In genomic region chr8:57486491-57487440, GRCm38 (mm10) we compare ENCODE assay signal across 8 mouse cellular contexts. TPM values are rescaled to one million over a fixed set of nuclear protein-coding genes. Genes with fewer than 3 reads are reported as not detected.
DNase-seq lines count a peak whose midpoint lies in the region; ATAC-seq lines count a peak whose summit lies in the region.

No protein-coding gene starts in this region.

- no peaks in the 10 kb centered on the region for H3K27me3 ChIP-seq in hindbrain, embryonic 15.5 days
- H3K27me3 ChIP-seq in megakaryocyte, embryonic 14.5 days (replicated peaks): no peaks in the 10 kb centered on the region

- H3K27ac ChIP-seq in hindbrain, embryonic 15.5 days (replicated peaks): peak overlapping the region; percentile 94

- peak; percentile 74 for ATAC-seq in hindbrain, embryonic 15.5 days (ENCODE audit: low FRiP score, low read depth)
- no peak for ATAC-seq in monocyte, adult 5-6 weeks (replicated peaks; ENCODE audit: insufficient number of reproducible peaks, low FRiP score, low TSS enrichment, poor library complexity, severe bottlenecking)

- H3K4me3 ChIP-seq in hindbrain, embryonic 15.5 days: peak overlapping the region; percentile 85
- H3K4me3 ChIP-seq in megakaryocyte, embryonic 14.5 days (replicated peaks): peak overlapping the region; percentile 100

- H3K9ac ChIP-seq in hindbrain, embryonic 15.5 days: peak overlapping the region; percentile 79

- intact Hi-C loops in left cerebral cortex, postnatal 14 days (cut with DNase I): loop anchor here (2.0 to 5.0 kb wide), 4 partner anchors 24 to 54 kb away; partner anchors contain the start of gene Hmgb2

- H3K9me3 ChIP-seq in hindbrain, embryonic 15.5 days: no peaks in the 10 kb centered on the region
- no peaks in the 10 kb centered on the region for H3K9me3 ChIP-seq in megakaryocyte, embryonic 14.5 days

- H3K4me1 ChIP-seq in hindbrain, embryonic 15.5 days (replicated peaks): peaks cover 9% of the 10 kb centered on the region
- H3K4me1 ChIP-seq in megakaryocyte, embryonic 14.5 days: peaks cover 19% of the 10 kb centered on the region

- peak; percentile 40 for DNase-seq in T-cell, adult 2 months (ENCODE audit: low spot score)
- DNase-seq in cerebellum, postnatal 10 days: peak; percentile 73 to 75
- DNase-seq in frontal cortex, postnatal 14 days (ENCODE audit: low spot score in 2 of 2): peak; percentile 23 to 51
- peak; percentile 35 to 49 for DNase-seq in left cerebral cortex, postnatal 14 days (ENCODE audit: low spot score in 2 of 2)
- peak; percentile 63 to 64 for DNase-seq in right cerebral cortex, postnatal 10 days (ENCODE audit: low spot score in 2 of 2)

- WGBS in hindbrain, embryonic 15.5 days: under 1% methylated on average over 54 of the region's 54 CpGs

- peak overlapping the region; percentile 68 for H3K4me2 ChIP-seq in hindbrain, embryonic 15.5 days

- peaks cover 9% of the 10 kb centered on the region for H3K36me3 ChIP-seq in hindbrain, embryonic 15.5 days
- peaks cover 34% of the 10 kb centered on the region for H3K36me3 ChIP-seq in megakaryocyte, embryonic 14.5 days (replicated peaks; ENCODE audit: low read length)

RNA-seq across cellular contexts. Expression of gene Sap30, which starts 0.9 kb away (rescaled TPM):
- 29.3 and 37.0 TPM in 2 replicates for polyA plus RNA-seq in hindbrain, embryonic 15.5 days (2015; fragmentation: Nextera tagmentation; extraction: Ambion mirVana)
- 10 to 100 TPM in 1 of 2 experiments, 1 to 10 TPM in 1; 7.3 to 10.5 TPM for total RNA-seq in left cerebral cortex, postnatal 14 days (2021)
- polyA plus RNA-seq in megakaryocyte, embryonic 14.5 days (2012; ENCODE audit: insufficient read depth, low replicate concordance): 20.8 and 44.3 TPM in 2 replicates
- 66.6 to 145 TPM (median 139 TPM) in 3 replicates for total RNA-seq in monocyte, adult 5-6 weeks (2017)

RNA-seq across cellular contexts. Expression of gene Hmgb2, which starts 24.9 kb away (rescaled TPM):
- 80.2 and 93.6 TPM in 2 replicates for polyA plus RNA-seq in hindbrain, embryonic 15.5 days (2015; fragmentation: Nextera tagmentation; extraction: Ambion mirVana)
- 10 to 100 TPM in 1 of 2 experiments, 1 to 10 TPM in 1; 4.6 to 10.7 TPM for total RNA-seq in left cerebral cortex, postnatal 14 days (2021)
- 9.4 and 95.5 TPM in 2 replicates for polyA plus RNA-seq in megakaryocyte, embryonic 14.5 days (2012; ENCODE audit: insufficient read depth, low replicate concordance)
- total RNA-seq in monocyte, adult 5-6 weeks (2017): 134 to 175 TPM (median 154 TPM) in 3 replicates

RNA-seq across cellular contexts. Expression of gene Scrg1, which starts 31.0 kb away (rescaled TPM):
- polyA plus RNA-seq in hindbrain, embryonic 15.5 days (2015; fragmentation: Nextera tagmentation; extraction: Ambion mirVana): 8.4 and 10.8 TPM in 2 replicates
- total RNA-seq in left cerebral cortex, postnatal 14 days (2021): 10 to 100 TPM; 56.8 to 65.6 TPM
- not detected in 2 replicates for polyA plus RNA-seq in megakaryocyte, embryonic 14.5 days (2012; ENCODE audit: insufficient read depth, low replicate concordance)
- total RNA-seq in monocyte, adult 5-6 weeks (2017): not detected in 3 replicates

Comparison
In these comparisons a context has a peak if more than half of its experiments do, and no peak if none do; other contexts are left out.
1. RNA of gene Hmgb2, which starts 24.9 kb away (total RNA-seq): 134 to 175 TPM in monocyte, adult 5-6 weeks; 4.6 to 10.7 TPM in left cerebral cortex, postnatal 14 days; every median in the first group is over 10 times any median in the second.
2. RNA of gene Scrg1, which starts 31.0 kb away (total RNA-seq): 56.8 to 65.6 TPM in left cerebral cortex, postnatal 14 days; not detected in monocyte, adult 5-6 weeks; every median in the first group is over 10 times any median in the second.
3. Peak in every context shown above with its lines, with median percentiles within 50 percentile points of each other: DNase-seq.